Mouse (Mus musculus): ENCODE results near the gene Rims3.
A peak's percentile ranks its signal among the peaks of the same experiment; 100 is the strongest.

Gene Rims3

DNA sequence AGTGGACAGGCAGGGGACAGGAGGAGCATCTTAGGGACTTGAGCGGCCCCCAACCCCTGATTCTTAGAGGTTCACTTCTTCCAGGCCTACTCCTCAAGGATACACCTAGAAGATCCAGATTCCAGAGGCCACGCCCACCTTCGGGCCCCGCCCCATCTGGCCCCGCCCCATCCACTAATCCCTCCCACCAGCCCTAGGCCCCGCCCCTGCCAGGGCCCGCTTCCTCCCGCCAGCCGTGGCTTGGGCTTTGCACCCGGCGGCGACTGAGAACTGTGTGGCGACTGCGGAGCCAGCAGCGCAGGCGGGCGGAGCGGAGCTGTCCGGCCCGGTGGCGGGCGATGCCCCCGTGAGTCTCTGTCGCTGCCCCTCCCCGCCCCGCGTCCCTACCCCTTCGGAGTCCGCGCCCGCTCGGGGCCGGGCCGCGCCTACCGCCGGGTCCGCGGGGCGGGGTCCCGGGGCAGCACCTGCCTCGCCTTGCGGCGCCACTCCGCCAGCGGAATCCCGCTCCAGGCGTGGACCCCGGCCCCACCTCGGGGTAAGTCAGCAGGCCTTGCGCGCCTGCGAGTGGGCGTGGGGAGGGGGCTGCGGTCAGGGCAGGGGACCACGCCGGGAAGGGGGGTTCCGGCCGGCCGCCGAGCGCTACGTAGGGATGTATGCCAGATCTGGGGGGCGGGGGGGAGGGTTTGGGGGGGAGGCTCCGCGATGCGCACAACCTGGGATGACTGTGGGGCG is at the start of gene Rims3:
Gene Rims3, plus strand, starts transcription at position 229 of the 732 bp plus-strand sequence.
- DNase-seq = peak; percentile 81

DNA sequence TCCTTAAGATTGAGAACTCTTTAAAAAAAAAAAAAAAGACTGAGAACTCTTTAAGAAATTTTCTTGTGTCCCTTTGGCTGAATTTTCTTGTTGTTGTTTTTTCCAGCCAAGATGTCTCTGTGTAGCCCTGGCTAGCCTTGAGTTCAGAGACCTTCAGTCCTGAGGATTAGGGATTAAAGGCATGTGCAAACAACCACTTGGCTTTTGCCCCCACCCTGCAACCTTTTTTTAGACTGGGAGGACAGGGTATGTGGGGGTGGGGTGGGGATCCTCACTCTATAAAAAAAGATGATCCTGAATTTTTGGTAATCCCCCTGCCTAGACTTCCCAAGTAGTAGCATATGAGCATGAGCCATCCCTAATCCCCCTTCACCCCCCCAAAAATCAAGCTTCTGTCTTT is 48.8 kb upstream of the Rims3 start:
- no peak for DNase-seq

DNA sequence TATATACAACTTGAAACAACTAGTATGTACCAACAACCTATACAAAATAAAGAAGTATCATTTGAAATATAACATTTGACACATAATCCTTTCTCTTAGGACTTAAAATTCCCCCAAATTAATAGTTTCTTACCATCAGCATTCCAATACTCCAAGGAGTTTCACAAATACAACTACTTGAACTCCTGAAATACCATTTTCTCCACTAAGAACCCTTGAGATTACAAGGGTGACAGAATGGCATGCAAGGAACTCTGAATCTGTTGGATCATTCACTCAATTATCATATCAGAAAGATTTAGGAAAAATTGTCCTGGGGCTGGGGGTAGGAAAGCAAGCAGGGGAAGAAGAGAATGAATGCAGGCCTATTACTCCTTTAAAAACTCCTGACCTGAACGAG is 40.9 kb upstream of the Rims3 start:
- DNase-seq = no peak

DNA sequence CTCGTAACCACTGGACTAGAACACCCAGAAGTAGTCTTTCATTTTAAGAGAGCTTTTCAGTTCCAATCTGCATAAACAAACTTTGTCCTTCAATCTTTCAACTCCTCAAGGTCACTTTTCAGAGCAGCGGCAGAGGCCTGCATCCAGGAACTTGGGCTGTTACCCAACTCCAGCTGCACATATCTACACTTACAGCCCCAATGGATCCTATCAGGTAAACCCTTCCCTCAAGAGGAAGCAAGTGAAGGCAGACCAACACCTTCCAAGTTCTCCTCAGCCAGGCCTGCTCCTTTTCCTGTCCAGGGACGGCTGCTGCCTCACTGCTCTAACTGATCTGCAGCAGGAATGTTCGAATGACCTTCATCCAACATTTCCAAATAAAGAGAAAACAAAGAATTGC is 40.4 kb upstream of the Rims3 start:
- no peak for DNase-seq

DNA sequence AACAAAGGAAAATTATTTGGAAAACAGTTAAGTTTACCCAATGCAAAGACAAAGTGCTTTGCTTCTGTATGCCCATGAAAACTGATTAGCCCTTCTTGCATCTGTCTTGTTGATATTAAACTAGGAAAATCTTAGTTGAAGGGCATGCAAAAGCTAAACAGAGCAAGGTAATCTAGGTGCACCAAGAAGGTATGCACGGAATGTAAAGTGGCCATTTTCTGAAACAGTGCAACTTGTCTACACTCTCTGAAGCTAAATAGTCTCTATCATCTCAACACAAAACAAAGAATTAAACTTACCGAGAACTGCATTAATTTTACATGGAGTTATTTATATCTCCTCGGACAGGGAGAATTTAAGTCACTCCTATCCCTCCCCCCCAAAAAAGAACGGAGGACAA is 39.5 kb upstream of the Rims3 start:
- DNase-seq = no peak

DNA sequence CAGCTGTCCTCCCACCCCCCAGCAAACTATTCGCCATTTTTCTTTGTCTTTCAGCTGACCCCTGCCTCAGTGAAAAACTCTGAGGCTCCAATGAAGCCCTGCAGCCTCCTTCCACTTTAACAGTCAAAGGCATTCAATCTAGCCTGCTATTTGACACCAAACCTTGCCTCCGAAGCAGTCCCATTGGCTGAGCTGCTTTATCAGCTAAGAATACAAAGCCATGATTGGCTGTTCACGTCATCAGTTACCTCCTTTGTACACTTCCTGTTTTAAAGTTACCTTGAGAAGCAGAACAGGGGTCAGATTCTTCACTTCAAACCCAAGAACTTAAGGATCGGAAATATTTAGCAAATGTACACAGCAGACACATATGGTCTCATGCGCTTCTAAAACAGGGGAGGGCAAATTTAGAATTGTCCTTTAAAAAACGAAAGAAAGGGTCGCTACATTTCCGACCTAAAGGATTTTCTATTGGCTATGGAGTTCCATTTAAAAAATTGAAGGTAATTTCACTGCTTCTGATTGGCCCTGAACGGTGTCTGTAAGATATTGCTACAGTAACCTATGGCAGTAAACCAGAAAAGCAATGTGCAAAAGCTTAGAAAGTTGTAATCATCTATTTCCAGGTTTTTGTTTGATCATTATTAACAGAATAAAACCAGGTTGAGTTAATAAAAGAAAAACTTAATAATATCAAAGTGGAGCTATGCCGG is 38.8 kb upstream of the Rims3 start:
- peak; percentile 94 for DNase-seq

DNA sequence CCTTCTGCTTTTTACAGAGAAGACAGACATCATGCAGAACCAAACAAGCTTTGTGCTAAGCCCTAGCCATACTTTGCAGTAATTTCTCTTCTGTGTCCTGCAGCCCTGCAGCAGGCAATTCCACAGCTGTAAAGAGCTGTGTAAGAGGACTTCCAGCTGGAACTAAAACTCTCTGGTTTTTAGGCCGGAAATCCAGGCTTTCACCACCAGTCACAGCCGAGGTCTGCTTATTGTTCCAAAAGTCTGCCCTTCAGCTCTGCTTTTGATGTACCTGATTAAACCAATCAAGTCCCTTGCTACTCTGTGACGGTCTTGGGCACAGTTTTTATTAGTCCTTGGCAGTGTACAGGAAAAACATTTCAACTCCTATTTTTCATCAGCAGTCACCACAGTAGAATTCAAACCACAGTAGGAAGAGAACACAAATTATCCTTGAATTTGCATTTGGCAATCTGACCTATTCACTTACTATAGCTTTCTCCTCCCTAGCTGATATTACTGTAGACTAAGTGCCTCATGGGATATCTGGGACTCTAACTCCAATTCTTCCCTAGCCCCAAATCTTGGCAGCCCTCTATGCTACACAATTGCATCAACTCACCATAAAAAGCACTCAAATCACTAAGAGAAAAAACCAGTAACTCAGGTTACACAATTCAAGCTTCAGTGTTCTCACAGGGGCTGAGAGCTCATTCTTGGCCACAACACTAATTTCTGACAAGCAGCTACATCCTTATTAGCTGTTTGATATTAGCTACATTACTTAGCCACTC is 37.4 kb upstream of the Rims3 start:
- peak; percentile 65 for DNase-seq

DNA sequence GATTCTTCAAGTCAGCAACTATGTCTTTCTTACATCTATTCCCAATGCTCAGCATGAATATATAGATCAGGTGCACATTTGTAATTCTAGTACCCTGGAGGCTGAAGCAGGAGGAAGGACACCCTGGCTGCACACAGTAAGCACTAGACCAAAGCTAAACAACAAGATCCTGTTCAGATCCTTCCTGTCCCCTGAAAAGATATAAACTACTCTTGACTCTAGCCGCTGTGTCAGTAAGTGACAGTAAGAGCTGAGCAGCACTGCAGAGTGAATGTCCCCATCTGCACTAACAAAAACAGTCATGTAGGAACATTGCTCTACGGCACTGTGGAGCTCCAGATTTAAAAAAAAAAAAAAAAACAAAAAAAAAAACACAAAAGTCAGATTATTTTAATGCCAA is 36.7 kb upstream of the Rims3 start:
- no peak for DNase-seq

DNA sequence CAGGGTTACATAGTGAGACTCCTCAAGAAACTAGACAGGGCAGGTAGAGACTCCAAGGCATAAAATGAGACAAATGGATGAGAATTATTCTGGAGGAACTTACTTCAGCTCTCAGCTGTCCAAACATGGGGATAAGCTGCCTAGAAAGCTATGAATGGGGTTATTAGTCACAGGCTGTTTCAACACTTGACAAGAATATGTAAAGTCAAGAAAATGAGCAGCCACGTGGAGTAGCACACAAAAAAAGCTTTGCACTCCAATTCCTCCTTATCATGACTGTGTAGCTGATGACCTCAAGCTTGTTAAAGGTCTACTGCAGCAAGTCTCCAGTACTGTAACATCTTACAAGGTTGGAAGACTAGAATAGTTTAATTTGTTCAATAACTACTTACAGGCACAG is 35.3 kb upstream of the Rims3 start:
- no peak for DNase-seq

DNA sequence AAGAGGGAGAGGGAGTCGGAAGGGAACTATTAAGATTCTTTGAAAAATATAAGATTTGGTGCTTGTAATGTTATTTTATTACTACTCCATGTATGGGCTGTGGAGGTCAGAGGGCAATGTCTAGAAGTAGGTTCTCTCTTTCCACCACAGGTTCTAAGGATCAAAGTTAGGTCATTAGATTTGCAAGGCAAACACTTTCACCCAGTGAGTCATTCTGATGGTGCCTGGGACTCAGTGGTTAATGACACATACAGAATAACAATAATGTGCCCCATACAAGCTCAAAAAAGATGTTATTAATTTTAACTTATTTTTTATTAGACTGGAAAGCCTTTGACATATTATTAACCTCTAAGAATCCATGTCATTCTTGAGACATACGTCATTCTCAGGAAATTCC is 34.7 kb upstream of the Rims3 start:
- no peak for DNase-seq

DNA sequence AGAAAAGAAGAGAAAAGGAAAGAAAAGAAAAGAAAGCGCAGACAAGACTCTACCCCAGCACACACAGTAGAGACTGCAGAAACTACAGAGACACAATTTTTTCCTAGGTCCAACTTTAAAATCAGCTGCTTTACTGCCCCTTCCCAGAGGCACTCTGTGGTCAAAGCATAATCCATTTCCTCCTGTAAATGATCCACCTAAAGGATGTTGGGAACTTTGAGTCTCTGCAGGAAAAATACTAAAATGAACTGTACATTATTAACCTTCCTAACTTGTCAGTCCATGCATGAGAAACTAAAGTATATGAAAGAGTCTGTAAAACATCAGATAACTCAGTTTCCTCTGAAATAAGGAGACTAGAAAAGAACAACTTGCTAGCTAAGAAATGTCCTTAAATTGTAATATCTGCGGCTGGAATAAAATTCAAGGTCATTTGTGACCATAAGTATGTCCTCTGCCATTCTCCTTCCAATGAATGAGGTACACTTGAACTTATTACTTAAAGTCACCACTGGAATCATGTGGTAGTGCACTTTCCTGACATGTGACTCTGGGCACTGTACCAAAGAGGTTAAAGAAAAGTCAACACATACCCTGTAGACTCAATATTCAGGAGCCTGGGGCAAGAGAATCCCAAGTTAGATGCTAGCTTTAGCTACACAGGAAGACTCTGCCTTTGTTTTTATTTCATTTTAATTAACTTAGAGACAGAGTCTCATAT is 32.3 kb upstream of the Rims3 start:
- no peak for DNase-seq

DNA sequence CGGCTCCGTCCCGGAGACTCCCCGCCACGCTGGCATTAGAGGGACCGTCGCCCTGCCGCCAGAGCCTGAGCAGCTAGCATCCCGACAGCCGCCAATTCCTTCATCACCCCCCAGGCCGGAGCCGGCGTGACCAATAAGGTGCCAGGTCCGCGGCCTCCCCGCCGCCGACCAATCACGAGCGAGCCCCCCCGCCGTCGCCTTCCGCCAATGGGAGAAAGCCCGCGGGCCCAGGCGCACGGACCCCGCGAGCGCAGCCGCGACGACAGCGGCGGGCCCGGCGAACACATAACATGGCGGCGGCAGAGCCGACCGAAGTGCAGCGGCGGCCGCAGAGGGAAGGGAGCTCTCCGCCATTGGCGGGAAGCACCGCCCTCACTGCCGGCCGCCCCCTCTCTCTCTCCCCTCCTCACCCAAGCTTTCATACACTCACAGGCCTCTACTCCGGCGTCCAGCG is 29.5 kb upstream of the Rims3 start:
- DNase-seq = peak; percentile 98

DNA sequence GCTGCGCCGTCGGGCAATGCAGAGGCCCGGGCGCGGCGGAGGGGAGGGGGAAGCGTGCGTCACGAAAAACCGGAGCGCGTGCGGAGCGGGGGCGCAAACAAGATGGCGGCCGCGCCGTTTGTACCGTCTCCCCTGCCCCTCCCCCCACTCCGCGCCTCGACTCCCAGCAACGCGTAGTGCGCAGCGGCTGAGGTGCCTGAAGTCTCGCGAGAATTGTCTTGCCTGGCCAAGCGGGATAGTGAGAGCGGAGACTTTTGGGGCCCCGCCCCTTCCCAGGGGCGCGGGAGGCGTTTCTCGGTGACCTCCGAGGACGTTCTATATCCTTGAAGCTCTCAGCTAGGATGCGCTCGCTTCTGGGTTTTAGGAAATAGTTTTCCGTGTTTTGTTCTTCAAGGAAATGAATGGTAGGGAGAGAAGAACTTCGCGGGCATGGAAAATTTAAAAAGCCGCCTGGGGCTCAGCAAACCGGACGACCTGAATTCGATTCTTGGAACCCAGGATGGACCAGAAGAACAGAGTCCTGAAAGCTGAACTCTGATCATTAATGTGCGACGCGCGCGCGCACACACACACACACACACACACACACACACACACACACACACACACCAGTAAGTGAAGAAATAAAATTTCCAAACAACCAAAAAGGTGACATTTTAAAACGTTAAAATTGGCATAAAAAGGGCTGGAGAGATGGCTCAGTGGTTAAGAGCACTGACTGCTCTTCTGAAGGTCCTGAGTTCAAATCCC is 28.9 kb upstream of the Rims3 start:
- DNase-seq = peak; percentile 100

DNA sequence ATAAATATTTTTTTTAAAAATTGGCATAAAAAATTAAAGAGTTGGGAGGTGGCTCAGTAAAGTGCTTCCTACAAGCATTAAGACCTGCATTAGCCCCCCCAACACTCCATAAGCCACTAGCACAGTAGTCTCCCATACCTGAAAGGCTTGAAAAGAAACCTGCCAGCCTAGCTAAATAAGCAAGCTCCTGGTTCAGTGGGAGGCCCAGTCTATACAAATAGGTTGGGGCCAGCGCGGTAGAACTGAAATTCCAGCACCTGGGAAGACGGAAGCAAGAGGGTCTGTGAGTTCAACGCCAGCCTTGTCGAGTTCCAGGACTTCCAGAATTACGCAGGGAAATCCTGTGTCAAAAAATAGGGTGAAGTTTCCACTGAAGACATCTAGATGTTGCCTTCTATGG is 28.2 kb upstream of the Rims3 start:
- DNase-seq = no peak

DNA sequence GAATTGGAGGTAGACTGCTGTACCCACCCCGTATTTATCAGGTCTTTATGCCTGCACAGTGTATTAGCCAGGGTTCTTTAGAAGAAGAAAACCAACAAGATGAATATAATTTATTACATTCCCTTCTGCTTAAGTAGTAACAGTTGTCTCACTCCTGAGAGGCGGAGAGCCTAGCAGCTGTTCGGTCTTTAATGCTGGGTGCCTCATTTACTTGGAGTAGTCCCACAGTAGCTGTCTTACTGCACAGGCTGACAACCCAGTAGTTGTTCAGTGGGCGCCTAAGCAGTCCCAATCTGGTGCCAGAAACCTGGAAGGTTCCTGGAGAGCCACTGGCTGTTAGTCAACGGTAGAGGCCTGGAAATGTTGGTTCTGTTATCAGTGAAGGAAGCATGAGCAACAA is 23.8 kb upstream of the Rims3 start:
- no peak for DNase-seq

DNA sequence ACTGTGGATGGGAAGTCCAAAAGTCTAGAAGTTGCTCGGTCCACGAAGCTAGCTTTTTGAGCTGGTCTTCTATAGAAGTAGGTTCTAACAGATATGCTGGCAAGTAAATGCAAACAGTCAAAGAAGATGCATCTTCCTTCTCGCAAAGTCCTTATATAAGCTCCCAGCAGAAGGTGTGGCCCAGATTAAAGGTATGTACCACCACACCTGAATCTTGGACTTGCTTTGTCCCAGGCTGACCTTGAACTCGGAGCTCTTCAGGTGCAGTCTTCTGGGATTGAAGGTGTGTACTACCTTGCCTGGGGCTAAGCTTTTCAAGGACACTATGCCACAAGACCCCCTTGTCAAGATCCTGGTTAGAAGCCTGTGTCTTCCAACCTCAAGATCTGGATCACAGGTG is 23.1 kb upstream of the Rims3 start, which contains the start of gene Nfyc:
Gene Nfyc, minus strand, starts transcription at position 101 of the 400 bp plus-strand sequence.
- DNase-seq = no peak

DNA sequence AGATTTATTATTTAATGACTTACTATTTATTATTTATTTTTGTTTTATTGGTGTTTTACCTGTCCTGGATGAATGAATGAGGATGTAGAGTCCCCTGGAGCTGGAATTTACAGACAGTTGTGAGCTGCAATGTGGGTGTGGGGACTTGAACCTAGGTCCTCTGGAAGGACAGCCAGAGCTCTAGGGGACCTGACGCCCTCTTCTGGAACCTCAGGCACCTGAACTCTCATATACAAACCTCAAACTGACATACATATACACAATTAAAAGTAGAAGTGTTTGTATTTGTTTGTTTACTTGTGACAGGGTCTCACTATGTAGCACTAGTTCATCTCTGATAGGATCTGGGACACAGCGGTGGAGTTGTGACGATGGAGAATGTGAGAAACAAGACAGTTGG is 13.3 kb upstream of the Rims3 start:
- DNase-seq = no peak

DNA sequence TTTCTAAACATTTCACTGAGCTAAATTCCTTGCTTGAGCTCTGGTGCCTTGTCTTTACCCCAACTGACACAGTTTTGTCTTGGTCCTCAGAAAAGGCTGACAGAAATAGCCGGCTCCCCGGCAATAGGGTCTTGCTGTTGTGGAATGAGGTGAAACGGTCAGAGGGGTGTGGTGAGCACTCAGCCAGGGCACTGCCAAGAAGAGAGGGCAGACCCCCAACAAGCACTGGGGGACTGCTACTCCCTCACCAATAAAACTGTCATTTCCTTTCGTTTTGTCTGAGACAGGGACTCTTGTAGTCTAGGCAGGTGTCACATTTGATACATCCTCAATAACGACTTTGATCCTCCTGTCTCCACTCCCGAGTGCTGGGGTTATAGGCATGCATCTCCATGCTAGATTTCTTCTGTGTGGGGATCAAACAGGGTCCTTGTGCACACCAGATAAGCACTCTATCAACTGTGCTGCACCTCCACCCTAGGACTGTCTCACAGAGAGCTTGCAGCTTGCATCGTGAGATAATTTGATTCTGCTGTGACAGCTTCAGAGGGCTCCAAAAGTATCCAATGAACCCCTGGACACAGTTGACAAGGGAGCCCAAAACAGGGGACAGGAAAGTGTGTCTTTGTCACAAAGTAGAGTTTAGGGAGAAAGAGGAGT is 10.1 kb upstream of the Rims3 start:
- no peak for DNase-seq

DNA sequence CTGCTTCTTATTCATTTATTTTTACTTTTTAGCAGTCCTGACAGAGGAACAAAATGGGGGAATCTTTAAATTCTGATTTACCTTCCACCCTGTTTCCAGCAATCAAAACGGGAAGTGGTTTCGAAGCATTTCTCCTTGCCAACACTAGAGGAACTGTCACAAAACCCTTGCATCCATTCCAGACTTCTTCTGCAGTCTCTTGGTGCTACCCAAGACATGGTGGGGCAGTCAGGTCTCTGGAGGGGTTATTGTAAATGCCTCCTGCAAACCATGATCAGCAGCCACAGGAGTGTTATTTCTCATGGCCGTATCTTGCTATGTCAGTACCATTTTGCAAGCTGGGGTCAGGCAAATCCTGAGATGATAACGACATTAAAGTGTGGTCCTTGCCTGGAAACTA is 9.5 kb upstream of the Rims3 start:
- DNase-seq = no peak

DNA sequence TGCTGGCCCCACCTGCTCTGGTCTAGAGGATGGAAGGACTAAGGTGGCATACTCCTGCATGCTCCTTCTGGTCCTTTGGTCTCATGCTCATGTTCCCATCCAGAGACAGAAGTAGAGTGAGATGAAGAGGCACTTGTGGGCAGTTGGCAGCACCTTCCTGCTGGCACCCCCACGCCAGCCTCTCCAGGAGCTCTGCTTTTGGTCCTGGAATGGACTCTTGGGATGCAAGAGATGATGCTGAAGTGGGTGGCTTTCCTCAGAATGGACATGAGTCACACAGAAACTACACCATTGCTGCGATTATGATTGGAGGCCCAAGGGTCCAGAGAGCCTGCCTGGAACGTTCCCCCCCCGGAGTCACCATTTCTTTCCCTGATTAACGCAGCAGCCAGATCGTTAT is 5.7 kb upstream of the Rims3 start:
- no peak for DNase-seq

DNA sequence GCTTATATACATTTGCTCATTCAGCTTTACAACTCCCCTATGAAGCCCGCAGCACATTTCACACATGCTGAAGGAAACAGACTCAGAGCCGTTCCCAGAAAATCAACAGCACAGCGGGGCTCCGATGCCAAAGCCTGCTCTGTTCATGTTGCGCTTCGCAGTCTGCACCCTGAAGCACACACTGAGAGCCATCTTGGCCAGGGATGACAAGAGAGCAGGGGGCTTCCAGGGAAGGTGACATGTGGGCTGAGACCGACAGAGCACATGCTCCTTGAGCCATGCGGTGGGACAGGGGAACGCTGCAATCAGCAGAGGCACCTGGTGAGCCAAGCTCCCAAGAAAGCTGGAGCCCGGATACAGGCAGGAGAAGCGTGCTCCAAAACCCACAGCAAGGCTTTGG is 5.2 kb upstream of the Rims3 start:
- DNase-seq = no peak

DNA sequence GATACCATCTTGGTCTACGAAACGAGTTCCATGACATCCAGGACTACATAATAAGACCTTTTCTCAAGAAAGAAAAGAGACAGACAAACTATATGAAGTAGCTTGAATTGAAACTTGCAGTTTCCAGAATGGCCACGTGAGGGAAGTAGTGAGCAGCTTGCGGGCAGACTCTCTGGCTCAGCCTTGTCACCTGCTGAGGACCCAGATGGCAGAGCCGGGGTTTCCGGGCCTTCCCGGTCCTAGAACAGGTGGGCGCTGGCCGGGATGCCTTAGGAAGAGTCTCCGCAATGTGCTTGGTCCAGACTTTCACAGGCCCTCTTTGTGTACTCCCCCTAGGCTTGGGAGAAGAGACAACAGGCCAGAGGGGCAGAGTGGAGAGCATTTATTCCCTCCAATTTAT is 3.7 kb upstream of the Rims3 start:
- DNase-seq = peak; percentile 78

Data from embryo, embryonic 11 days (tissue).